Mouse (Mus musculus) left cerebral cortex, adult 18-20 months (tissue): ENCODE data around the gene Gm5244. TPM values are rescaled to one million over a fixed set of nuclear protein-coding genes. Genes with fewer than 3 reads are reported as not detected.

Experiments used
- total RNA-seq, 2 experiments: library from RNA; stranded (reverse); gene quantifications; 2 replicates each; pipeline ENCODE4 v1.2.3; 2021

The Gm5244 gene
- total RNA-seq, 2 experiments from 2014 or later, result not detected

Other genes starting within 250 kb of the Gm5244 start
- gene Gm4952, start 246.7 kb upstream of the Gm5244 start, total RNA-seq, result not detected
- not detected for gene Glyat, start 213.4 kb upstream of the Gm5244 start, total RNA-seq
- not detected for gene Olfr1442, start 176.2 kb upstream of the Gm5244 start, total RNA-seq
- gene Olfr1443, start 168.6 kb upstream of the Gm5244 start, total RNA-seq, result not detected
- gene Keg1, start 150.9 kb upstream of the Gm5244 start, total RNA-seq, result not detected
- gene Cntf, start 81.0 kb upstream of the Gm5244 start, total RNA-seq, result 1 to 10 TPM; 2.9 to 3.1 TPM
- 10 to 100 TPM; 88.4 to 89.6 TPM for gene Zfp91, start 50.6 kb upstream of the Gm5244 start, total RNA-seq
- gene Lpxn, start 50.5 kb upstream of the Gm5244 start, total RNA-seq, result 1 to 10 TPM; 1.2 to 1.8 TPM
- not detected for gene Olfr1444, start 10.6 kb downstream of the Gm5244 start, total RNA-seq
- not detected for gene Olfr1445, start 37.2 kb downstream of the Gm5244 start, total RNA-seq
- gene Olfr1446, start 46.8 kb downstream of the Gm5244 start, total RNA-seq, result not detected
- gene Olfr1447, start 57.1 kb downstream of the Gm5244 start, total RNA-seq, result not detected
- gene Olfr1448, start 77.7 kb downstream of the Gm5244 start, total RNA-seq, result not detected
- gene Olfr1449, start 84.2 kb downstream of the Gm5244 start, total RNA-seq, result not detected
- not detected for gene Olfr1450, start 103.6 kb downstream of the Gm5244 start, total RNA-seq
- gene Olfr1451, start 148.3 kb downstream of the Gm5244 start, total RNA-seq, result not detected
- not detected for gene Olfr1453, start 181.6 kb downstream of the Gm5244 start, total RNA-seq
- gene Olfr1454, start 213.9 kb downstream of the Gm5244 start, total RNA-seq, result not detected